8 mouse cellular contexts compared by ENCODE assay signal in the genomic region with DNA sequence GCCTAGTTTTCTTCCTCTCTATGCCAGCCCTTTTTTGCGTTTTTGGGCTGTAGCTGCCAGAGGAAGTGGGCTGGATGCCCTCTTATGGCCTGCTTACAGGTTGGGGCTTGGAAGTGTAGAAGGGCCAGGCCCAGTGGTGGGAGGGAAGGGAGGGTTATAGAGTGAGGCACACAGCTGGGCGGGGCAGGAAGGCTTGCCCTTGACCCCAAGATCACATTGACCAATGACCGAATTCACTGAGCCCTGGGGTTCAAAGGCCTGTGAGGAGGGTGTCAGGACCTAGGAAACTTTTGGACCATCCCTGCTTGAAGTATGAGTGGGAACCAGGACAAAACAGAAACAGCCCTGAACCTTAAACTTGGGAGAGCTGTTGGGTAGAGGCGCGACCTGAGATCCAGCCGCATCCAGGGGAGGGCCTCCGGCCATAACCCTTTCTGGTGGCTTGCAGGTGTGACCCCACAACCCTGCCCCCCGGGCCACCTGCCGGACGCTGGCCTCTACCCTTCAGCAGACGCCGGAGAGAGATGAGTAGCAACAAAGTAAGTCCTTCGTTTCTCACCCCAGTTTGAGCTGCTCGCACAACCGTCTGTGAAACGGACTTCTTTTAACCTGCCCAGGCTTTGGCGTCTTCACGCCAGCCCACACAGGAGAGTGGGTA. TPM values are rescaled to one million over a fixed set of nuclear protein-coding genes. Genes with fewer than 3 reads are reported as not detected.
DNase-seq lines count a peak whose midpoint lies in the region; ATAC-seq and TF ChIP-seq lines count a peak whose summit lies in the region.

No protein-coding gene starts in this region.

- DNase-seq in kidney, postnatal 0 days (ENCODE audit: low spot score), result no peak
- DNase-seq in kidney, postnatal 10 days, result no peak
- no peak for DNase-seq in embryonic facial prominence, embryonic 11.5 days (ENCODE audit: low spot score)
- no peak for DNase-seq in left cerebral cortex, postnatal 4 days
- DNase-seq in spleen, postnatal 36 days (ENCODE audit: low spot score in 2 of 2), result no peak

- 38% methylated on average over 18 of the region's 18 CpGs for WGBS in kidney, postnatal 0 days
- WGBS in embryonic facial prominence, embryonic 11.5 days, result 33% methylated on average over 18 of the region's 18 CpGs
- 47% methylated on average over 18 of the region's 18 CpGs for WGBS in intestine, embryonic 16.5 days
- 37% methylated on average over 18 of the region's 18 CpGs for WGBS in neural tube, embryonic 13.5 days

- H3K9me3 ChIP-seq in kidney, postnatal 0 days (replicated peaks; ENCODE audit: low read length), result no peaks in the 10 kb centered on the region
- no peaks in the 10 kb centered on the region for H3K9me3 ChIP-seq in embryonic facial prominence, embryonic 11.5 days (replicated peaks; ENCODE audit: control insufficient read depth, low read length)
- peaks cover 3% of the 10 kb centered on the region; the same call in 1 of the 2 replicates for H3K9me3 ChIP-seq in intestine, embryonic 16.5 days (ENCODE audit: control insufficient read depth, low read length)
- no peaks in the 10 kb centered on the region for H3K9me3 ChIP-seq in neural tube, embryonic 13.5 days

- intact Hi-C loops in left cerebral cortex, postnatal 4 days (cut with DNase I), result no loop called here

- TF ChIP-seq CTCF in kidney, postnatal 0 days (IDR thresholded peaks at IDR 0.05; ENCODE audit: low read depth), result no peak

- H3K4me1 ChIP-seq in kidney, postnatal 0 days (replicated peaks; ENCODE audit: insufficient read depth, low read length), result peaks cover 4% of the 10 kb centered on the region; the same call in 1 of the 2 replicates
- peaks cover 2% of the 10 kb centered on the region; the same call in 1 of the 2 replicates for H3K4me1 ChIP-seq in embryonic facial prominence, embryonic 11.5 days (ENCODE audit: control insufficient read depth, insufficient read depth, low read length)
- peaks cover 32% of the 10 kb centered on the region for H3K4me1 ChIP-seq in intestine, embryonic 16.5 days (ENCODE audit: control insufficient read depth, insufficient read depth, low read length)
- peaks cover 35% of the 10 kb centered on the region for H3K4me1 ChIP-seq in neural tube, embryonic 13.5 days (replicated peaks)

- peak; percentile 11; the same call in 1 of the 2 replicates for ATAC-seq in kidney, postnatal 0 days (replicated peaks; ENCODE audit: low FRiP score, low read depth)
- ATAC-seq in embryonic facial prominence, embryonic 11.5 days (replicated peaks; ENCODE audit: insufficient number of reproducible peaks, low FRiP score, low TSS enrichment, low read depth), result no peak
- ATAC-seq in intestine, embryonic 16.5 days, result peak; percentile 15; the same call in 1 of the 2 replicates
- ATAC-seq in neural tube, embryonic 13.5 days (ENCODE audit: low read depth), result no peak
- no peak for ATAC-seq in activated CD4-positive, CD25-positive, alpha-beta regulatory T cell, adult 4 months

- H3K27me3 ChIP-seq in kidney, postnatal 0 days (ENCODE audit: insufficient read depth, low read length), result no peaks in the 10 kb centered on the region
- H3K27me3 ChIP-seq in embryonic facial prominence, embryonic 11.5 days (ENCODE audit: control insufficient read depth, insufficient read depth, low read length), result no peaks in the 10 kb centered on the region
- no peaks in the 10 kb centered on the region for H3K27me3 ChIP-seq in intestine, embryonic 16.5 days (replicated peaks; ENCODE audit: control insufficient read depth, insufficient read depth, low read length)
- H3K27me3 ChIP-seq in neural tube, embryonic 13.5 days, result peaks cover 9% of the 10 kb centered on the region; the same call in 1 of the 2 replicates

- peak overlapping the region; percentile 3; the same call in 1 of the 2 replicates for H3K9ac ChIP-seq in kidney, postnatal 0 days (ENCODE audit: low read depth, low read length)
- peak overlapping the region; percentile 28; the same call in 1 of the 2 replicates for H3K9ac ChIP-seq in embryonic facial prominence, embryonic 11.5 days (replicated peaks; ENCODE audit: low read length)
- peak overlapping the region; percentile 83; the same call in 1 of the 2 replicates for H3K9ac ChIP-seq in intestine, embryonic 16.5 days (ENCODE audit: low read depth, low read length)
- H3K9ac ChIP-seq in neural tube, embryonic 13.5 days, result peak overlapping the region; percentile 52

- peak overlapping the region; percentile 81 for H3K4me2 ChIP-seq in kidney, postnatal 0 days (ENCODE audit: low read length)
- peak overlapping the region; percentile 52 for H3K4me2 ChIP-seq in embryonic facial prominence, embryonic 11.5 days (ENCODE audit: low read depth, low read length)
- peak overlapping the region; percentile 82 for H3K4me2 ChIP-seq in intestine, embryonic 16.5 days (ENCODE audit: low read depth, low read length)
- H3K4me2 ChIP-seq in neural tube, embryonic 13.5 days, result peak overlapping the region; percentile 90

- H3K36me3 ChIP-seq in kidney, postnatal 0 days (ENCODE audit: insufficient read depth, low read length), result no peaks in the 10 kb centered on the region
- no peaks in the 10 kb centered on the region for H3K36me3 ChIP-seq in embryonic facial prominence, embryonic 11.5 days (replicated peaks; ENCODE audit: control insufficient read depth, insufficient read depth, low read depth, low read length)
- H3K36me3 ChIP-seq in intestine, embryonic 16.5 days (ENCODE audit: control insufficient read depth, insufficient read depth, low read length), result no peaks in the 10 kb centered on the region
- peaks cover 8% of the 10 kb centered on the region; the same call in 1 of the 2 replicates for H3K36me3 ChIP-seq in neural tube, embryonic 13.5 days

- peak overlapping the region; percentile 63 for H3K27ac ChIP-seq in kidney, postnatal 0 days
- H3K27ac ChIP-seq in embryonic facial prominence, embryonic 11.5 days (replicated peaks; ENCODE audit: low read depth, low read length), result peak overlapping the region; percentile 28; the same call in 1 of the 2 replicates
- peak overlapping the region; percentile 34 for H3K27ac ChIP-seq in intestine, embryonic 16.5 days (ENCODE audit: low read length)
- 0 out of 2 replicates have a peak overlapping the region, but pooled peaks have one; percentile 28 for H3K27ac ChIP-seq in neural tube, embryonic 13.5 days (replicated peaks)

- peak overlapping the region; percentile 61 for H3K4me3 ChIP-seq in kidney, postnatal 0 days (replicated peaks; ENCODE audit: low read depth, low read length)
- H3K4me3 ChIP-seq in embryonic facial prominence, embryonic 11.5 days (ENCODE audit: low read depth, low read length), result 0 out of 2 replicates have a peak overlapping the region, but pooled peaks have one; percentile 22
- peak overlapping the region; percentile 80 for H3K4me3 ChIP-seq in intestine, embryonic 16.5 days (ENCODE audit: low read length)
- peak overlapping the region; percentile 71 for H3K4me3 ChIP-seq in neural tube, embryonic 13.5 days

RNA-seq across cellular contexts. Expression of a gene that starts 9.4 kb away (rescaled TPM):
- polyA plus RNA-seq in kidney, postnatal 0 days (2015; fragmentation: Nextera tagmentation; extraction: Ambion mirVana), result 13.7 and 15.3 TPM in 2 replicates
- polyA plus RNA-seq in embryonic facial prominence, embryonic 11.5 days (2014; fragmentation: Nextera tagmentation; extraction: Ambion mirVana), result 6.3 and 6.8 TPM in 2 replicates
- 12.3 and 15.2 TPM in 2 replicates for polyA plus RNA-seq in intestine, embryonic 16.5 days (2015; fragmentation: Nextera tagmentation; extraction: Ambion mirVana)
- polyA plus RNA-seq in neural tube, embryonic 13.5 days (2015; fragmentation: Nextera tagmentation; extraction: Ambion mirVana), result 9.4 and 11.0 TPM in 2 replicates
- 10 to 100 TPM; 78.8 to 91.8 TPM for total RNA-seq in left cerebral cortex, postnatal 4 days (2021)
- polyA plus RNA-seq in activated CD4-positive, CD25-positive, alpha-beta regulatory T cell, adult 4 months (2017; shearing (Covaris generic)), result 1 to 10 TPM; 2.5 to 3.4 TPM

RNA-seq across cellular contexts. Expression of a gene that starts 12.7 kb away (rescaled TPM):
- polyA plus RNA-seq in kidney, postnatal 0 days (2015; fragmentation: Nextera tagmentation; extraction: Ambion mirVana), result 38.7 and 41.6 TPM in 2 replicates
- 13.7 and 16.6 TPM in 2 replicates for polyA plus RNA-seq in embryonic facial prominence, embryonic 11.5 days (2014; fragmentation: Nextera tagmentation; extraction: Ambion mirVana)
- polyA plus RNA-seq in intestine, embryonic 16.5 days (2015; fragmentation: Nextera tagmentation; extraction: Ambion mirVana), result 15.3 and 18.6 TPM in 2 replicates
- 74.2 and 75.4 TPM in 2 replicates for polyA plus RNA-seq in neural tube, embryonic 13.5 days (2015; fragmentation: Nextera tagmentation; extraction: Ambion mirVana)
- total RNA-seq in left cerebral cortex, postnatal 4 days (2021), result 100 to 1,000 TPM; 100 to 106 TPM
- under 1 TPM; 0.16 to 0.48 TPM for polyA plus RNA-seq in activated CD4-positive, CD25-positive, alpha-beta regulatory T cell, adult 4 months (2017; shearing (Covaris generic))

RNA-seq across cellular contexts. Expression of a gene that starts 22.0 kb away (rescaled TPM):
- polyA plus RNA-seq in kidney, postnatal 0 days (2015; fragmentation: Nextera tagmentation; extraction: Ambion mirVana), result 15.8 and 18.1 TPM in 2 replicates
- polyA plus RNA-seq in embryonic facial prominence, embryonic 11.5 days (2014; fragmentation: Nextera tagmentation; extraction: Ambion mirVana), result 20.3 and 22.8 TPM in 2 replicates
- polyA plus RNA-seq in intestine, embryonic 16.5 days (2015; fragmentation: Nextera tagmentation; extraction: Ambion mirVana), result 14.7 and 16.5 TPM in 2 replicates
- 25.3 and 25.9 TPM in 2 replicates for polyA plus RNA-seq in neural tube, embryonic 13.5 days (2015; fragmentation: Nextera tagmentation; extraction: Ambion mirVana)
- 10 to 100 TPM; 35.7 to 38.4 TPM for total RNA-seq in left cerebral cortex, postnatal 4 days (2021)
- 10 to 100 TPM; 30.7 to 39.8 TPM for polyA plus RNA-seq in activated CD4-positive, CD25-positive, alpha-beta regulatory T cell, adult 4 months (2017; shearing (Covaris generic))

RNA-seq across cellular contexts. Expression of a gene that starts 33.4 kb away (rescaled TPM):
- 0.08 TPM in 1 of 2 replicates, not detected in the other for polyA plus RNA-seq in kidney, postnatal 0 days (2015; fragmentation: Nextera tagmentation; extraction: Ambion mirVana)
- 0.32 and 0.36 TPM in 2 replicates for polyA plus RNA-seq in embryonic facial prominence, embryonic 11.5 days (2014; fragmentation: Nextera tagmentation; extraction: Ambion mirVana)
- not detected in 2 replicates for polyA plus RNA-seq in intestine, embryonic 16.5 days (2015; fragmentation: Nextera tagmentation; extraction: Ambion mirVana)
- 0.50 and 0.71 TPM in 2 replicates for polyA plus RNA-seq in neural tube, embryonic 13.5 days (2015; fragmentation: Nextera tagmentation; extraction: Ambion mirVana)
- under 1 TPM; 0.62 to 0.84 TPM for total RNA-seq in left cerebral cortex, postnatal 4 days (2021)
- polyA plus RNA-seq in activated CD4-positive, CD25-positive, alpha-beta regulatory T cell, adult 4 months (2017; shearing (Covaris generic)), result not detected

RNA-seq across cellular contexts. Expression of a gene that starts 34.3 kb away (rescaled TPM):
- 0.42 and 0.61 TPM in 2 replicates for polyA plus RNA-seq in kidney, postnatal 0 days (2015; fragmentation: Nextera tagmentation; extraction: Ambion mirVana)
- 2.3 and 3.3 TPM in 2 replicates for polyA plus RNA-seq in embryonic facial prominence, embryonic 11.5 days (2014; fragmentation: Nextera tagmentation; extraction: Ambion mirVana)
- 0.33 and 0.34 TPM in 2 replicates for polyA plus RNA-seq in intestine, embryonic 16.5 days (2015; fragmentation: Nextera tagmentation; extraction: Ambion mirVana)
- polyA plus RNA-seq in neural tube, embryonic 13.5 days (2015; fragmentation: Nextera tagmentation; extraction: Ambion mirVana), result 9.2 and 9.4 TPM in 2 replicates
- 10 to 100 TPM in 1 of 2 experiments, 1 to 10 TPM in 1; 9.4 to 11.5 TPM for total RNA-seq in left cerebral cortex, postnatal 4 days (2021)
- not detected for polyA plus RNA-seq in activated CD4-positive, CD25-positive, alpha-beta regulatory T cell, adult 4 months (2017; shearing (Covaris generic))

Comparison
In these comparisons a context has a peak if more than half of its experiments do, and no peak if none do; other contexts are left out.
1. ATAC-seq: peak in kidney, postnatal 0 days (single experiment) and intestine, embryonic 16.5 days (single experiment); none in embryonic facial prominence, embryonic 11.5 days (single experiment), neural tube, embryonic 13.5 days (single experiment) and activated CD4-positive, CD25-positive, alpha-beta regulatory T cell, adult 4 months (single experiment).
2. H3K4me3 ChIP-seq: peak in every context shown above with its lines; median percentile 80 in intestine, embryonic 16.5 days; 71 in neural tube, embryonic 13.5 days; 61 in kidney, postnatal 0 days; 22 in embryonic facial prominence, embryonic 11.5 days.
3. H3K9ac ChIP-seq: peak in every context shown above with its lines; median percentile 83 in intestine, embryonic 16.5 days; 52 in neural tube, embryonic 13.5 days; 28 in embryonic facial prominence, embryonic 11.5 days; 3 in kidney, postnatal 0 days.
4. Peak in every context shown above with its lines, with median percentiles within 50 percentile points of each other: H3K27ac ChIP-seq and H3K4me2 ChIP-seq.